Mouse (Mus musculus) erythroblast, embryonic 14.5 days (primary cell): ENCODE measurements around the gene 9330182L06Rik. TPM values are rescaled to one million over a fixed set of nuclear protein-coding genes. Genes with fewer than 3 reads are reported as not detected.

ENCODE experiments used
- H3K27me3 ChIP-seq: 2 replicates; pipeline ENCODE4 v1.6.1; 2012; ENCODE audit warnings: inconsistent platforms; ENCODE audit not compliant: control insufficient read depth
- H3K36me3 ChIP-seq: 2 replicates; pipeline ENCODE4 v1.6.1; 2012; ENCODE audit warnings: mild to moderate bottlenecking, inconsistent platforms; ENCODE audit not compliant: control insufficient read depth
- H3K4me1 ChIP-seq: 2 replicates; pipeline ENCODE4 v1.6.1; 2012; ENCODE audit warnings: inconsistent platforms; ENCODE audit not compliant: control insufficient read depth
- H3K4me3 ChIP-seq: replicated peaks from 2 replicates; pipeline ENCODE3; 2012; ENCODE audit warnings: moderate library complexity, mild to moderate bottlenecking, inconsistent platforms
- H3K9me3 ChIP-seq: 2 replicates; pipeline ENCODE4 v1.6.1; 2012; ENCODE audit warnings: low read length, inconsistent platforms, mixed read lengths; ENCODE audit not compliant: control insufficient read depth
- GATA1 ChIP-seq: IDR thresholded peaks from 2 replicates; pipeline ENCODE4 v1.6.1; 2012; ENCODE audit warnings: low read length, inconsistent platforms, mixed read lengths
- TAL1 ChIP-seq: IDR thresholded peaks from 3 replicates; pipeline ENCODE4 v1.6.1; 2012; ENCODE audit warnings: low read length, inconsistent platforms, mixed read lengths
- polyA plus RNA-seq: library from polyadenylated mRNA; stranded (reverse); fragments of >175 nt; gene quantifications from 2 replicates; pipeline ENCODE4 v1.2.3, GENCODE M21; 2012

The 9330182L06Rik gene
- not detected in 2 replicates for polyA plus RNA-seq

GRCm38 (mm10) chr5:9265586-9266279 is at the start of gene 9330182L06Rik:
9330182L06Rik (plus strand) TSS chr5:9266118.
- Histone ChIP-seq H3K36me3 (no peaks in the 10 kb centered on the region), H3K9me3 (no peaks in the 10 kb centered on the region), H3K4me1 (peaks cover 1% of the 10 kb centered on the region; the same call in 1 of the 2 replicates), H3K27me3 (peaks cover 28% of the 10 kb centered on the region), H3K4me3 (peak within 1 kb of the TSS; percentile 55)
- TF ChIP-seq GATA1 (no peak), TAL1 (no peak)

- TF ChIP-seq GATA1 (no peak), TAL1 (no peak)
Measured at GRCm38 (mm10) chr5:9227456-9228008, 38.4 kb upstream of the 9330182L06Rik start.

GRCm38 (mm10) chr5:9264361-9264760 is 1.6 kb upstream of the 9330182L06Rik start:
- TF ChIP-seq GATA1 (no peak), TAL1 (no peak)
- Histone ChIP-seq H3K36me3 (no peaks in the 10 kb centered on the region), H3K4me1 (peaks cover 1% of the 10 kb centered on the region; the same call in 1 of the 2 replicates), H3K27me3 (peaks cover 28% of the 10 kb centered on the region), H3K9me3 (no peaks in the 10 kb centered on the region), H3K4me3 (no peak overlapping the region)

More at GRCm38 (mm10) chr5:9227456-9228008, 38.4 kb upstream of the 9330182L06Rik start:
- H3K27me3 ChIP-seq, result no peaks in the 10 kb centered on the region
- H3K4me1 ChIP-seq, result no peaks in the 10 kb centered on the region
- no peaks in the 10 kb centered on the region for H3K36me3 ChIP-seq
- H3K9me3 ChIP-seq, result no peaks in the 10 kb centered on the region
- no peak overlapping the region for H3K4me3 ChIP-seq

- peak overlapping the region; percentile 55 for H3K4me3 ChIP-seq
- no peak for TF ChIP-seq TAL1
- TF ChIP-seq GATA1, result no peak
- H3K36me3 ChIP-seq, result no peaks in the 10 kb centered on the region
- no peaks in the 10 kb centered on the region for H3K9me3 ChIP-seq
- H3K27me3 ChIP-seq, result peaks cover 28% of the 10 kb centered on the region
- peaks cover 1% of the 10 kb centered on the region; the same call in 1 of the 2 replicates for H3K4me1 ChIP-seq
Measured at GRCm38 (mm10) chr5:9266280-9266923, 484 bp downstream of the 9330182L06Rik start.

GRCm38 (mm10) chr5:9269666-9270065 is 3.7 kb downstream of the 9330182L06Rik start:
- Histone ChIP-seq H3K9me3 (no peaks in the 10 kb centered on the region), H3K36me3 (no peaks in the 10 kb centered on the region), H3K4me3 (no peak overlapping the region), H3K4me1 (peaks cover 1% of the 10 kb centered on the region; the same call in 1 of the 2 replicates), H3K27me3 (peaks cover 24% of the 10 kb centered on the region)
- TF ChIP-seq TAL1 (no peak), GATA1 (no peak)

GRCm38 (mm10) chr5:9272976-9273375 is 7.1 kb downstream of the 9330182L06Rik start:
- Histone ChIP-seq H3K27me3 (no peaks in the 10 kb centered on the region), H3K4me3 (no peak overlapping the region)
- TF ChIP-seq GATA1 (no peak), TAL1 (no peak)

GRCm38 (mm10) chr5:9295777-9296549 is 30.0 kb downstream of the 9330182L06Rik start:
- Histone ChIP-seq H3K36me3 (no peaks in the 10 kb centered on the region), H3K9me3 (no peaks in the 10 kb centered on the region), H3K4me1 (no peaks in the 10 kb centered on the region), H3K4me3 (no peak overlapping the region), H3K27me3 (no peaks in the 10 kb centered on the region)
- TF ChIP-seq TAL1, result no peak
- TF ChIP-seq GATA1, result no peak

More at GRCm38 (mm10) chr5:9272976-9273375, 7.1 kb downstream of the 9330182L06Rik start:
- H3K9me3 ChIP-seq, result no peaks in the 10 kb centered on the region
- H3K36me3 ChIP-seq, result no peaks in the 10 kb centered on the region
- H3K4me1 ChIP-seq, result no peaks in the 10 kb centered on the region

GRCm38 (mm10) chr5:9296550-9296928 is 30.6 kb downstream of the 9330182L06Rik start:
- H3K36me3 ChIP-seq, result no peaks in the 10 kb centered on the region
- H3K4me1 ChIP-seq, result no peaks in the 10 kb centered on the region
- H3K9me3 ChIP-seq, result no peaks in the 10 kb centered on the region
- TF ChIP-seq TAL1, result no peak
- TF ChIP-seq GATA1, result no peak
- no peak overlapping the region for H3K4me3 ChIP-seq
- no peaks in the 10 kb centered on the region for H3K27me3 ChIP-seq

- Histone ChIP-seq H3K27me3 (no peaks in the 10 kb centered on the region), H3K9me3 (peaks cover 1% of the 10 kb centered on the region; the same call in 1 of the 2 replicates), H3K4me3 (no peak overlapping the region), H3K4me1 (no peaks in the 10 kb centered on the region), H3K36me3 (no peaks in the 10 kb centered on the region)
- no peak for TF ChIP-seq TAL1
- no peak for TF ChIP-seq GATA1
Measured at GRCm38 (mm10) chr5:9326863-9327262, 60.9 kb downstream of the 9330182L06Rik start.
